Mouse (Mus musculus) heart, adult 2 months (tissue): ENCODE results near the gene Krtap1-3.

Source experiments
- CTCF ChIP-seq: fragments of 200-600 bp; IDR thresholded peaks from 2 replicates; pipeline ENCODE4 v1.8.1; 2022; ENCODE audit warnings: antibody characterized with exemption, mild to moderate bottlenecking, moderate library complexity
- POLR2A ChIP-seq: fragments of 200-500 bp; IDR thresholded peaks from 2 replicates; pipeline ENCODE4 v1.6.1; 2011; ENCODE audit warnings: mild to moderate bottlenecking, low read depth, low read length, control low read depth; ENCODE audit not compliant: insufficient read depth

GRCm38 (mm10) chr11:99581564-99581963 is 9.6 kb downstream of the Krtap1-3 start:
- TF ChIP-seq POLR2A = no peak
- no peak for TF ChIP-seq CTCF
